Mouse (Mus musculus) ZHBTc4 (cell line): ENCODE measurements around the gene Prkch.

ENCODE experiments used
- DNase-seq: peaks from one replicate; pipeline ENCODE4 v3.0.0-alpha.2; 2011; ENCODE audit warnings: low read depth, low spot score

Gene Prkch

DNA sequence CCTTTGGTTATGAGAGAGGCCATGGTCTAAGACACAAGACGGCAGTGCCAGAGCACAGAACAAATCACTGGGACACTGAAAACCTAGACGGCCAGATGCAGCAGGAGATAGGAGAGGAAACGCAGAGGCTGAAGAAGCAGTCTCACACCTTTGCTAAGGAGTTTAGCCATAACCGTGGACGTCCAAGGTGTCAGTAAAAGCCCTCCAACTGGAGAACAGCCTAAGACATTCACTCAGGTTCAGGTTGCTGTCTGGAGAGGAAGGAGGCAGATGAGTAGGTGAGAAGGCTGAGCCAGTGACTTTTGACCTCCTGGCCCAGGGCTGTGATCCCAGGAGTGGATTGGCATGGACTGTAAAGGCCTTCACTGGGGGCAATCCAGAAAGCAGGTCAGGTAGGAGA, 130.0 kb downstream of the Prkch start:
- no peak for DNase-seq

DNA sequence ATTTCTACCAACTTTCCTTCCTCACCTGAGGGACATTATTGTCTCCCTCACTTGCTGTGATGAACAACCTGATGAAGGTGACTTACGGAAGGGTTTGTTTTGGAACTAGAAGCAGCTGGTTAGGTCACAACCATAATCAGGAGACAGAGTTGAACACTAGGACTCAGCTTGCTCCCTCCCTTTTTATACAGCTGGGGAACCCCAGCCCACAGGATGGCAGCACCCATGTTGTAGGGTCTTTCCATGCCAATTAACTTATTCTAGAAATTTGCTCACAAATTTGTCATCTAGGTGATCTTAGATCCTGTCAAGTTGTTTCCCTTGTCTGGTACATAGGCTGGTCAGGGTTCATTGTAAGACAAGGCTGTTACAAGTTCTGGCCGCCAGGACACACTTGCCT, 130.7 kb downstream of the Prkch start:
- DNase-seq, result no peak

GRCm38 (mm10) chr12:73715954-73716731, 131.5 kb downstream of the Prkch start:
- DNase-seq, result no peak

DNA sequence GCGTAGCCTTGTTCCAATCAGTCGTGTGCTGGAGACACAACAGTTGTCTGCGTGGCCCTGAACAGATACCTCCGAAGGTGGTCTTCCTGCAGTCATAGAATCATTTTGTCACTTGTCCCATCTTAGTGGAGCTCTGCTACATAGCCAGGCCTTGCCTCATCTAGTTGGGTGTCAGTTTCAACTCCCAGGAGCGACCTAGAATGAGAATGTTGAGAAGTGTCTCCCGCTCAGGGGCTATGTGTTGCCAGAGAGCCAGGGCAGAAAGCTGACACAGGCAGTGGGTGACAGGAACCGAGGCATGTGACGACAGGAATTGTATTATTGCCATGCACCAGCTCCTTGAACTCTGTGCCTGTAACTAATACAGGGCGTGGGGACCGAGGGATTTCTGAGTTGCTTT, 133.4 kb downstream of the Prkch start:
- no peak for DNase-seq

- DNase-seq, result peak; percentile 75
These were observed 135.2 kb downstream of the Prkch start for GRCm38 (mm10) chr12:73719816-73720215.

- no peak for DNase-seq
These were observed 135.9 kb downstream of the Prkch start for GRCm38 (mm10) chr12:73720466-73720865.

DNA sequence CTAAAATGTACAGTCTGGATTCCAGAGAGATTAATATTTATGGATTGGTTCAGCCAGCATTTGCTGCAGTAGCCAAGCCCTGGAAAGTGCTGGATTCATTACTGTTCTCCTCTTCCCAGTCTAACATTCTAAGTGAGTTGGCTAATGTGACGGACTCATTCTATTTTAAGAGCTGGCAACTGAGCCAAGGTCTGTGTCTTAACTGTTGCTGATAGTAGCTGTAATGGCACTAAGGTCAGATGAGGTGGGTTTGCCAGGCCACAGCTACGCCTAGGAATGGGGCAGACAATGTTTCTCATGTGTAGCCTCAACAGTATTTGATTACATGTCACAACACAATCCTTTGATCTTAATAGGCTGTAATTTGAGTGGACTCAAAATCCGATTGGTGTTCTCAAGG, 137.5 kb downstream of the Prkch start:
- no peak for DNase-seq

- DNase-seq, result no peak
These were observed 138.5 kb downstream of the Prkch start for GRCm38 (mm10) chr12:73723067-73723466.

- no peak for DNase-seq
These were observed 139.3 kb downstream of the Prkch start for GRCm38 (mm10) chr12:73723887-73724286.

- no peak for DNase-seq
These were observed 141.4 kb downstream of the Prkch start for GRCm38 (mm10) chr12:73725825-73726604.

GRCm38 (mm10) chr12:73727046-73727445, 142.4 kb downstream of the Prkch start:
- DNase-seq, result no peak

- DNase-seq, result no peak
These were observed 146.0 kb downstream of the Prkch start for GRCm38 (mm10) chr12:73730603-73731002.

DNA sequence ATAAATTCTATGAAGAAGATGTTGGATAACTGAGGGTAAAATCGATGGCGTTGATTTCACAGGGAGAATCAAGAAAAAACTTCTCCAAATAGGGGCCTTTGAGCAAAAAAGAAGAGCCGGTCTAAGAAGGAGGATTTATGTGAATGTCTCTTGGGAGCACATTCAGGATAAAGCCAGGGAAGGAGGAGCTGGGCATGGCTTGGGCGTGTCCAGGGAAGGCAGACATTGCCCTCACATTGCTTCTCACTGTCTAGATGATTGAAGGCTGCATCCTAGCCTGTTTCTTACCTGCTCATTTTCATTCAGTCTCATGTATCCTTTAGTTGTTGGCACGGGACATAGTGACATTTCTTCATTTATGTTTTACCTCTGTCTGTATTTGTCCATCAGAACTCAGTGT, 146.5 kb downstream of the Prkch start:
- DNase-seq, result no peak

GRCm38 (mm10) chr12:73731848-73732540, 147.4 kb downstream of the Prkch start:
- no peak for DNase-seq

DNA sequence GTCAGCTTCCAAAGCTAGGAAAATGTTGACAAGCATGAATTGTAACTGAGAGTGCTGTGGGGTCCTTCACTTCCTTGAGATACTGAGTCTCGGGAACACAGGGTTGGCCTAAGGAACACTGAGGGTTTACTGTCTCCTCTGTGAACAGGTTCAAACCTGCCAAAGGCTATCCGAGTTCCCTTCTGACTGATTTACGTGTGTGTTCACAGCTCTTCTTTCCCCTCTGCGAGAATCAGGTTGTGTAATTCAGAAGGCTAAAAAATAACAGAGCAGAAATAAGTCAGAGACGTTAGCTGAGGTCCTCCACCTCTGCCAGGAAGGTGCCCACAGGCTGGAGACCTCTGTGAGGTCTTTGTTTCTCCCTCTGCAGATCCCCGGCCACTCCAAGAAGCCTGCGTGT, 148.3 kb downstream of the Prkch start:
- DNase-seq, result no peak

- DNase-seq, result no peak
These were observed 152.3 kb downstream of the Prkch start for GRCm38 (mm10) chr12:73736931-73737330.

DNA sequence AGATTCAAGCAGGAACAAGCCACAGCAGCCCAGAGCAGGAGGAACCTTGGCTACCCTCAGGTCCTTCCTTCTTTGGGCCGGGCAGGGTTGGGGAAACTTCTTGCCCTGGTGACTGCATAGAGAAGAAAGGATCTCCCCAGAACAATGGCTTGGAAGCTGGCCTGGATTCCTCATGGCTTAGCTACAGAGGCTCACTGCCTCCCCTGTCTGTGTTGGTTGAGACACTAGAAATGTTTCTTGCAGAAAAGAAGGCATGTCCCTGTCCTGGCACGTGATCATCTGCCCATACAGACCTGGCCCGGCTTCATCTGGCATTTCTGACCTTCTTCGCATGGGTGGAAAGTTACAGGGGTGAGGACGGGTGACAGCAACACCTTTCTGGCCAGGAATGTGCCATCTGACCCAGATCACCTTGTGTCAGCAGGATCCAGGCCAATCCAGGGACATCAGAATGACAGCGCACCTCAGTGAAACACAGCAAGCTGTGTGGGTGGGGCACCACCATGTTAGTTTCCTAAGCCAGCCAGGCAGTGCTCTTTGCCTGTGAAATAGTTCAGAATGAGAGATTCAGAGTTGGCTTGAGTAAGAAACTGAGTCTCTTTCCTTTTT, 155.1 kb downstream of the Prkch start:
- DNase-seq, result peak; percentile 6

DNA sequence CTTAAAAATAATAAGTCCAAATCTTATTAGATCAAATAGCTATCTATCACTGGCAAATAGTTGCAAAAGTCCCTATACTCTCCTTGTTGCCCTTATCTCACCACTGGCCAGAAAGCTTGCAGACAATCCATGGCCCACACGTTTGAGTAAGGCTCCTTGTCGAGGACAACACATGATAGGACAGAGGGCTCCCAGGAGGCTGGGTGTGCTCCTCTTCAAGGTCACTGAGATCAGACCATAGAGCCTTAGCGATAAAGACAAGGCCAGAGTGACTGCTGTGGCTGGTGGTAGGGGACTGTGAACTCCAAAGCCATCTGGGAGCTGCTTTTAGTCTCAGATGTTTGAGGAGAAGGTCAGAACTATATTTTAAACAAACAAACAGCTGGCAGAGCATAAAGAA, 158.0 kb downstream of the Prkch start:
- peak; percentile 10 for DNase-seq

GRCm38 (mm10) chr12:73743087-73743486, 158.5 kb downstream of the Prkch start:
- DNase-seq, result no peak

- no peak for DNase-seq
These were observed 161.5 kb downstream of the Prkch start for GRCm38 (mm10) chr12:73746072-73746471.

DNA sequence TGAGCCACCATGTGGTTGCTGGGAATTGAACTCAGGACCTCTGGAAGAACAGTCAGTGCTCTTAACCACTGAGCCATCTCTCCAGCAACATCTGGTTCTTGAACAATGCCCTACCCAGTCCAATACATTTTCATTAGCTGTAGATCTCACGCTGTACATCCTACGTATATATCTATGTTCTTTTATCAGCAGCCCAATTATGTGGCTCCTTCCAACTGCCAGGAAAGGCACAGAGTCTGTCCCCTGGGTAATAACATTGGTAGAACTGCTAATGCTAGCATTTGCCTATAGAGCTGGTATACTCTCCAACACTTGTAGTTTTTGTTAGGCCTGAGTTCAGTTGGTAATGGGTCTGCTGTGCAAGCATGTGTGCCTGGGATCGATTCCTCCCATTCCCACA, 163.8 kb downstream of the Prkch start:
- DNase-seq, result no peak
